Mouse (Mus musculus) intestine, postnatal 0 days (tissue): ENCODE measurements around the gene Fank1. TPM values are rescaled to one million over a fixed set of nuclear protein-coding genes. Genes with fewer than 3 reads are reported as not detected.

Experiments used
- ATAC-seq: fragments of 200-750 bp; cut with Nextera tagmentation; 2 replicates; pipeline ENCODE4 v1.8.0; 2017; ENCODE audit warnings: mild to moderate bottlenecking, moderate TSS enrichment, moderate library complexity
- H3K27ac ChIP-seq: fragments of 300-500 bp; sonication (generic); 2 replicates; pipeline ENCODE4 v1.5.1; 2014; ENCODE audit warnings: mild to moderate bottlenecking, low read depth, low read length, moderate library complexity
- H3K27me3 ChIP-seq: fragments of 300-500 bp; sonication (generic); replicated peaks from 2 replicates; pipeline ENCODE4 v1.6.1; 2014; ENCODE audit warnings: low read length, mixed read lengths; ENCODE audit not compliant: control insufficient read depth, insufficient read depth
- H3K36me3 ChIP-seq: fragments of 300-500 bp; sonication (generic); 2 replicates; pipeline ENCODE4 v1.6.1; 2014; ENCODE audit warnings: mild to moderate bottlenecking, moderate library complexity; ENCODE audit not compliant: control insufficient read depth, insufficient read depth
- H3K4me1 ChIP-seq: fragments of 300-500 bp; sonication (generic); replicated peaks from 2 replicates; pipeline ENCODE4 v1.6.1; 2014; ENCODE audit warnings: antibody characterized with exemption, low read length, mixed read lengths; ENCODE audit not compliant: control insufficient read depth, insufficient read depth
- H3K4me2 ChIP-seq: fragments of 300-500 bp; sonication (generic); replicated peaks from 2 replicates; pipeline ENCODE4 v1.6.1; 2014; ENCODE audit warnings: low read depth, mild to moderate bottlenecking, moderate library complexity
- H3K4me3 ChIP-seq: fragments of 300-500 bp; sonication (generic); 2 replicates; pipeline ENCODE4 v1.5.1; 2014; ENCODE audit warnings: low read depth, low read length
- H3K9ac ChIP-seq: fragments of 300-500 bp; sonication (generic); 2 replicates; pipeline ENCODE4 v1.6.1; 2014; ENCODE audit warnings: mild to moderate bottlenecking, low read depth, low read length
- H3K9me3 ChIP-seq: fragments of 300-500 bp; sonication (generic); 2 replicates; pipeline ENCODE4 v1.6.1; 2016; ENCODE audit warnings: mixed run types; ENCODE audit not compliant: control insufficient read depth
- CTCF ChIP-seq: sonication (generic); IDR thresholded peaks from 2 replicates; pipeline ENCODE4 v1.5.1; 2016; ENCODE audit warnings: low read depth, mild to moderate bottlenecking, control low read depth, antibody characterized with exemption, moderate library complexity
- WGBS: fragments of 180-500 bp; shearing (Covaris S2); extraction: QIAGEN DNeasy Blood & Tissue Kit; methylation state at CpG from one replicate; pipeline ENCODE4 v1.1.7; 2014; 5-methylcytosine and 5-hydroxymethylcytosine counted together
- polyA plus RNA-seq: library from polyadenylated mRNA; unstranded; fragments of >200 nt; fragmentation: Nextera tagmentation; extraction: Ambion mirVana; gene quantifications from 2 replicates; pipeline ENCODE4 v1.2.1, GENCODE M21; 2015

Gene Fank1
- polyA plus RNA-seq, 1 experiment from 2014 or later: 0.42 TPM

DNA sequence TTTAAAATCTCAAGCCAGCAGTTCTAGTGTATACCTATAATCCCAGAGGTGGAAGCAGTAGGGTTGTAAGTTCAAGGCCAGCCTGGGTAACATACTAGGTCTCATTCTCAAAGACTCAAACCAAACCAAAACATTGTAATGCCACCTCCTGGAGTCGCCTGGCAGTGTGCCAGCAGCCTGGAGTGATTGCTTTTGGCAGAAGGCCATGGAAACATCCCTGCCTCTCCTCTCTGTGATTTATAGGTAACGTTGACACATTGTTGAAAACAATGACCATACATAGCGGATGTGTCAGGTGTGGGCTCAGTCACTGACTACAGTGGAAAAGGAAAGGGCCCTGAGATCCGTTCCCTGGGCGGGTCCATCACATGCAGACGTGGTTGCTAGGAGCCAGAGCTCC, 25.2 kb downstream of the Fank1 start:
- H3K4me3 ChIP-seq: no peak overlapping the region
- ATAC-seq: no peak
- no peak overlapping the region for H3K4me2 ChIP-seq
- H3K9me3 ChIP-seq: no peaks in the 10 kb centered on the region
- TF ChIP-seq CTCF: no peak
- H3K9ac ChIP-seq: no peak overlapping the region
- H3K27ac ChIP-seq: no peak overlapping the region
- H3K36me3 ChIP-seq: no peaks in the 10 kb centered on the region
- H3K4me1 ChIP-seq: no peaks in the 10 kb centered on the region
- no peaks in the 10 kb centered on the region for H3K27me3 ChIP-seq
- 13% methylated on average over 6 of the region's 6 CpGs for WGBS

DNA sequence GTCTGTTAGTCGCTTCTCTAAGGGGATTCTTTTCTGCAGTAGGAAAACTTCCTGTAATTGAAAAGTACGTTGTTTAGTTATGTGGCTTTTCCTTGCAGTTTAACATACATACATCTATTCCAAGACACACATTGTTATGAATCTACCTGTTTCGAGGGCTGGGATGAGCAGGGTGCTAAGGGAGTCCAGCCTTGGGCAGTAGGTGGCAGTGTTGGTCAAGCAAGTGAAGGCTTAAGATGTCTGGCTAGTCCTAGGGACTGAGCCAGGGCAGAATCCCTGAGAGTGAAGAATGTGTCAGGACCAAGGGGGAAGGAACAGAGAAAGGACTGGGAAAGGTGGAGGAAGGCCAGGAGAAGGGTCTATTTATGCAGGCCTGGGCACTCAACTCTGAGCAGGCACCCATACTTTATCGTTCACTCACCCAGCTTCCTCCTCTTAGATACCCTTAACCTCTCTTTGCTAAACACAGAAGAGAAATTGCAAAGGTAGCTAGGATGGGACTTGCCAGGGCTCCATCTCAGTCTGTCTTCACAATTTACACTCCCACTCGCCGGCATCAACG, 29.0 kb downstream of the Fank1 start:
- Histone ChIP-seq H3K36me3 (no peaks in the 10 kb centered on the region), H3K4me2 (no peak overlapping the region), H3K9ac (no peak overlapping the region), H3K9me3 (no peaks in the 10 kb centered on the region), H3K27me3 (no peaks in the 10 kb centered on the region), H3K4me1 (no peaks in the 10 kb centered on the region), H3K4me3 (no peak overlapping the region), H3K27ac (no peak overlapping the region)
- 46% methylated on average over 7 of the region's 7 CpGs for WGBS
- TF ChIP-seq CTCF: peak; percentile 92
- ATAC-seq: no peak

DNA sequence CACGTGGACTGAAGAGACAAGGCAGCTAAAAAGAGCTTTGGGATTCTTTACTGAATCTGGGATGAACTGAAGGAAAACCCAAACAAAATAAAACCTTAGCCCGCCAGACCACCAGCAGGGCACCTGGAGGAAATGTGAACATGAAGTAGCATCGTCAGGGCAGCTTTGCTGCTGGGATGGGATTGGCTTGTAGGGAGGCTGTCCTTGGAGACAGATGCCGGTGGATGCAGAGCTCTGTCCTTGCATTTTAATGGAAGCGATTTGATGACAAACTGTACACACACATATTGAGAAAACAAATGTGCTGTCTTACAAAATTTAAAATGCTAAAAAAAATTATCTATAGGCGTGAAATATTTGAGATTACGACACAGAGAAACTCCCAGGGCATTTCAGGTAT, 36.3 kb downstream of the Fank1 start:
- Histone ChIP-seq H3K27me3 (no peaks in the 10 kb centered on the region), H3K27ac (no peak overlapping the region), H3K9ac (no peak overlapping the region), H3K4me1 (no peaks in the 10 kb centered on the region), H3K4me2 (no peak overlapping the region), H3K9me3 (no peaks in the 10 kb centered on the region), H3K36me3 (no peaks in the 10 kb centered on the region), H3K4me3 (no peak overlapping the region)
- 65% methylated on average over 7 of the region's 7 CpGs for WGBS
- TF ChIP-seq CTCF: no peak
- no peak for ATAC-seq

DNA sequence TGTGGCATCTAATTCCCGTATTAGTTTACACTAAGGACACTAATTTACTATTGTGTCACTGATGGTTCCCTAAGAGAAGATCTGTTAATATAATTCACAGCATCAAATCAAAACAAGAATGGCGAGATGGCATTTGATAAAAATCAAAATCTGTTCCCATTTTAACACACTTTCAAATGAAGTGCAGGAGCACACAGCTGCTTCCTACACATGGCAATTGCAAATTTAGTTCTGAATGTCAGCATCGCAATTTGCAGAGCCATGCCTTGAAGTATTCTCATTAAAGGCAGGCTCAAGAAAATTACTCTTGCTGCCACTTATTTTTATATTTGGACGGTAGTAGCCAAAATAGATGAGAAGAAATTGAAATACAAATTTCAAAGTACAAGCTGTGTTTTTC, 36.7 kb downstream of the Fank1 start:
- H3K9me3 ChIP-seq: no peaks in the 10 kb centered on the region
- H3K36me3 ChIP-seq: no peaks in the 10 kb centered on the region
- H3K4me2 ChIP-seq: no peak overlapping the region
- ATAC-seq: no peak
- 74% methylated on average over 4 of the region's 4 CpGs for WGBS
- no peak overlapping the region for H3K9ac ChIP-seq
- H3K27me3 ChIP-seq: no peaks in the 10 kb centered on the region
- no peaks in the 10 kb centered on the region for H3K4me1 ChIP-seq
- H3K4me3 ChIP-seq: no peak overlapping the region
- H3K27ac ChIP-seq: no peak overlapping the region
- no peak for TF ChIP-seq CTCF

DNA sequence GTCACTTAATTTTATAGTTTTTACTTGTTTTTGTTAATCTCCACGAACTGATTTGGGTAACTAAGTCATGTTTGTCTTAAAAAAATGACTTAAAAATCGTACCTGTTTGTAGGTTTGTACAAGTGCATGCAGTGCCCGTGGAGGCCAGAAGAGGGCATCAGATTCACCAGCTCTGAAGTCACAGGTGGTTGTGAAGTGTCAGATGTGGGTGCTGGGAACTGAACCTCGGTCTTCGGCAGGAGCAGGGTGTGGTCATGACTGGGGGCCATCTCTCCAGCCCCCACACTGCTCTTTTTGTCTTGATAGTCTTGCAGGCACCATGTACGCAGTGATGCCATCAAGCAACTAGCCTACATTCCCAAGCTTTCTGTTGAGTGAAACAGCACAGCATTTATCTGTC, 47.1 kb downstream of the Fank1 start:
- Histone ChIP-seq H3K4me3 (no peak overlapping the region), H3K36me3 (no peaks in the 10 kb centered on the region), H3K9me3 (no peaks in the 10 kb centered on the region), H3K9ac (no peak overlapping the region), H3K27me3 (no peaks in the 10 kb centered on the region), H3K27ac (no peak overlapping the region), H3K4me1 (no peaks in the 10 kb centered on the region), H3K4me2 (no peak overlapping the region)
- 88% methylated on average over 6 of the region's 6 CpGs for WGBS
- no peak for ATAC-seq
- peak; percentile 16 for TF ChIP-seq CTCF

DNA sequence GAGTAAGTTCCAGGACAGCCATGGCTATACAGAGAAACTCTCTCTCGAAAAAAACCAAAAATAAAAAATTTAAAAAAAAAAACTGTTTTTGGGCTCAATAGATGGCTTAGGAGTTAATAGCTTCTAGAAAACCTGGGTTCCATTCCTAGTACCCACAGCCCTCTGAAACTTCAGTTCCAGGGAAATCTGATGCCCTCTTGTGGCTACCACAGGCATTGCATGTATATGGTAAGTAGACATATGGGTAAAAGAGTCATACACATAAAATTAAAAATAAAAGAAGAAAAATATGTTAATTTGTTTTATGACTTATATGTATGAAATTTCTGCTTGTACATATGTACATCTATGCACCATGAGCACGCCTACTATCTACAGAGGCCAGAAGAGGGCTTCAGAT, 47.9 kb downstream of the Fank1 start:
- WGBS: 97% methylated on average over 2 of the region's 2 CpGs
- Histone ChIP-seq H3K27me3 (no peaks in the 10 kb centered on the region), H3K4me1 (no peaks in the 10 kb centered on the region), H3K4me2 (no peak overlapping the region), H3K36me3 (no peaks in the 10 kb centered on the region), H3K9ac (no peak overlapping the region), H3K9me3 (no peaks in the 10 kb centered on the region), H3K27ac (no peak overlapping the region), H3K4me3 (no peak overlapping the region)
- no peak for ATAC-seq
- TF ChIP-seq CTCF: peak; percentile 57

DNA sequence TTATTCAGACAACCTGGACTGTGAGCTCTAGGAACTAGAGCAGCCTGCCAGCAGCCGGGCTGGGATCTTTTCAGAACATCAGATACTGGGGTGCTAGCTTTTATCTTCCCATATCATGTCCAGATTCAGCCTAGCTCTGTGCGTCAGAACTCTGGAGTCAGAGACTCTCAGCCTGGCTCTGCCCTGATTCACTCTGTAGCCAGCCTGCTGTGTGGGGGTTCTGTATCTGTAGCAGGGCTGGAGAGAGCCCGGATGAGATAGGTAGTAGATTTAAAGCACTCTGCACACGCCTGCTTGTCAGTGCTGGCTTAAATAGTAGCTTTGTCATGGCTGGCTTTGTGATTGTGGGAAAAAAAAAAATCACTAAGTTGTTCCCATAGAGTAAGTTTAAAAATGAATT, 51.9 kb downstream of the Fank1 start:
- Histone ChIP-seq H3K4me1 (no peaks in the 10 kb centered on the region), H3K9ac (no peak overlapping the region), H3K4me3 (no peak overlapping the region), H3K9me3 (no peaks in the 10 kb centered on the region), H3K27ac (no peak overlapping the region), H3K27me3 (no peaks in the 10 kb centered on the region), H3K4me2 (no peak overlapping the region), H3K36me3 (no peaks in the 10 kb centered on the region)
- TF ChIP-seq CTCF: no peak
- no peak for ATAC-seq
- WGBS: 53% methylated on average over 4 of the region's 4 CpGs
